Mouse (Mus musculus): ENCODE results near the gene Slc38a1. TPM values are rescaled to one million over a fixed set of nuclear protein-coding genes. Genes with fewer than 3 reads are reported as not detected.
"Not testable (repeated sequence)": the region's sequence is repeated elsewhere in the genome, so short reads cannot be mapped to it uniquely, and the experiment has no call there.

Slc38a1 gene
- polyA plus RNA-seq, 1 experiment from 2014 or later: 150 TPM

GRCm38 (mm10) chr15:96634670-96635405 is 7.9 kb downstream of the Slc38a1 start:
- H3K36me3 ChIP-seq (ENCODE audit: control insufficient read depth, insufficient read depth, low read length): peaks cover 31% of the 10 kb centered on the region
- no peaks in the 10 kb centered on the region for H3K27me3 ChIP-seq (ENCODE audit: control insufficient read depth, insufficient read depth, low read length)
- no peak for ATAC-seq (ENCODE audit: low FRiP score, low TSS enrichment)
- no peak for DNase-seq
- no peak overlapping the region for H3K4me2 ChIP-seq (ENCODE audit: low read length)
- H3K4me3 ChIP-seq (replicated peaks; ENCODE audit: low read depth, low read length): no peak overlapping the region
- H3K4me1 ChIP-seq (ENCODE audit: control insufficient read depth, insufficient read depth, low read length): peaks cover 17% of the 10 kb centered on the region
- H3K27ac ChIP-seq (replicated peaks; ENCODE audit: low read depth, low read length): no peak overlapping the region
- 93% methylated on average over 19 of the region's 19 CpGs for WGBS
- H3K9me3 ChIP-seq (ENCODE audit: control insufficient read depth, low read length): 0 out of 2 replicates have a peak, but pooled peaks cover 8% of the 10 kb centered on the region
- H3K9ac ChIP-seq (replicated peaks; ENCODE audit: low read length): no peak overlapping the region

- 0 out of 2 replicates have a peak, but pooled peaks cover 8% of the 10 kb centered on the region for H3K9me3 ChIP-seq (ENCODE audit: control insufficient read depth, low read length)
- H3K27ac ChIP-seq (replicated peaks; ENCODE audit: low read depth, low read length): no peak overlapping the region
- no peak overlapping the region for H3K9ac ChIP-seq (replicated peaks; ENCODE audit: low read length)
- WGBS: 95% methylated on average over 5 of the region's 5 CpGs
- ATAC-seq (ENCODE audit: low FRiP score, low TSS enrichment) (no peak), DNase-seq (no peak)
- H3K4me1 ChIP-seq (ENCODE audit: control insufficient read depth, insufficient read depth, low read length): no peaks in the 10 kb centered on the region; the same call in 1 of the 2 replicates
- H3K4me3 ChIP-seq (replicated peaks; ENCODE audit: low read depth, low read length): no peak overlapping the region
- peaks cover 26% of the 10 kb centered on the region for H3K36me3 ChIP-seq (ENCODE audit: control insufficient read depth, insufficient read depth, low read length)
- no peak overlapping the region for H3K4me2 ChIP-seq (ENCODE audit: low read length)
- H3K27me3 ChIP-seq (ENCODE audit: control insufficient read depth, insufficient read depth, low read length): no peaks in the 10 kb centered on the region
Measured at GRCm38 (mm10) chr15:96632201-96632600, 10.5 kb downstream of the Slc38a1 start.

- Histone ChIP-seq H3K9ac (replicated peaks; ENCODE audit: low read length) (no peak overlapping the region), H3K4me3 (replicated peaks; ENCODE audit: low read depth, low read length) (no peak overlapping the region), H3K36me3 (ENCODE audit: control insufficient read depth, insufficient read depth, low read length) (peaks cover 21% of the 10 kb centered on the region), H3K9me3 (ENCODE audit: control insufficient read depth, low read length) (0 out of 2 replicates have a peak, but pooled peaks cover 8% of the 10 kb centered on the region), H3K4me1 (ENCODE audit: control insufficient read depth, insufficient read depth, low read length) (no peaks in the 10 kb centered on the region), H3K27ac (replicated peaks; ENCODE audit: low read depth, low read length) (no peak overlapping the region), H3K27me3 (ENCODE audit: control insufficient read depth, insufficient read depth, low read length) (no peaks in the 10 kb centered on the region), H3K4me2 (ENCODE audit: low read length) (no peak overlapping the region)
- WGBS: 93% methylated on average over 13 of the region's 13 CpGs
- ATAC-seq (ENCODE audit: low FRiP score, low TSS enrichment) (no peak), DNase-seq (no peak)
Measured at GRCm38 (mm10) chr15:96631107-96631718, 11.5 kb downstream of the Slc38a1 start.

GRCm38 (mm10) chr15:96628256-96628655 is 14.5 kb downstream of the Slc38a1 start:
- DNase-seq (no peak), ATAC-seq (ENCODE audit: low FRiP score, low TSS enrichment) (no peak)
- no peaks in the 10 kb centered on the region for H3K9me3 ChIP-seq (ENCODE audit: control insufficient read depth, low read length)
- H3K9ac ChIP-seq (replicated peaks; ENCODE audit: low read length): no peak overlapping the region
- no peaks in the 10 kb centered on the region for H3K4me1 ChIP-seq (ENCODE audit: control insufficient read depth, insufficient read depth, low read length)
- no peak overlapping the region for H3K4me2 ChIP-seq (ENCODE audit: low read length)
- H3K27me3 ChIP-seq (ENCODE audit: control insufficient read depth, insufficient read depth, low read length): no peaks in the 10 kb centered on the region
- H3K4me3 ChIP-seq (replicated peaks; ENCODE audit: low read depth, low read length): no peak overlapping the region
- peaks cover 22% of the 10 kb centered on the region for H3K36me3 ChIP-seq (ENCODE audit: control insufficient read depth, insufficient read depth, low read length)
- WGBS: 97% methylated on average over 7 of the region's 7 CpGs
- no peak overlapping the region for H3K27ac ChIP-seq (replicated peaks; ENCODE audit: low read depth, low read length)

- H3K4me2 ChIP-seq (ENCODE audit: low read length): no peak overlapping the region
- H3K4me3 ChIP-seq (replicated peaks; ENCODE audit: low read depth, low read length): no peak overlapping the region
- H3K27me3 ChIP-seq (ENCODE audit: control insufficient read depth, insufficient read depth, low read length): no peaks in the 10 kb centered on the region
- no peak overlapping the region for H3K27ac ChIP-seq (replicated peaks; ENCODE audit: low read depth, low read length)
- ATAC-seq (ENCODE audit: low FRiP score, low TSS enrichment): no peak; the same call in 1 of the 2 replicates
- H3K4me1 ChIP-seq (ENCODE audit: control insufficient read depth, insufficient read depth, low read length): no peaks in the 10 kb centered on the region
- peak; percentile 44 for DNase-seq
- H3K9ac ChIP-seq (replicated peaks; ENCODE audit: low read length): no peak overlapping the region
- peaks cover 27% of the 10 kb centered on the region for H3K36me3 ChIP-seq (ENCODE audit: control insufficient read depth, insufficient read depth, low read length)
- WGBS: 76% methylated on average over 5 of the region's 5 CpGs
- no peaks in the 10 kb centered on the region for H3K9me3 ChIP-seq (ENCODE audit: control insufficient read depth, low read length)
Measured at GRCm38 (mm10) chr15:96626871-96627270, 15.8 kb downstream of the Slc38a1 start.

GRCm38 (mm10) chr15:96625012-96625411 is 17.7 kb downstream of the Slc38a1 start:
- not testable (repeated sequence) for H3K4me3 ChIP-seq (replicated peaks; ENCODE audit: low read depth, low read length); DNase-seq; H3K27ac ChIP-seq (replicated peaks; ENCODE audit: low read depth, low read length); H3K4me2 ChIP-seq (ENCODE audit: low read length); H3K9ac ChIP-seq (replicated peaks; ENCODE audit: low read length); ATAC-seq (ENCODE audit: low FRiP score, low TSS enrichment); H3K27me3 ChIP-seq (ENCODE audit: control insufficient read depth, insufficient read depth, low read length); H3K4me1 ChIP-seq (ENCODE audit: control insufficient read depth, insufficient read depth, low read length); H3K9me3 ChIP-seq (ENCODE audit: control insufficient read depth, low read length)
- 77% methylated on average over 9 of the region's 9 CpGs for WGBS
- peaks cover 40% of the 10 kb centered on the region for H3K36me3 ChIP-seq (ENCODE audit: control insufficient read depth, insufficient read depth, low read length)

GRCm38 (mm10) chr15:96622376-96622775 is 20.3 kb downstream of the Slc38a1 start:
- WGBS: 98% methylated on average over 7 of the region's 7 CpGs
- no peak overlapping the region for H3K9ac ChIP-seq (replicated peaks; ENCODE audit: low read length)
- no peak overlapping the region for H3K4me3 ChIP-seq (replicated peaks; ENCODE audit: low read depth, low read length)
- no peak overlapping the region for H3K4me2 ChIP-seq (ENCODE audit: low read length)
- no peaks in the 10 kb centered on the region for H3K4me1 ChIP-seq (ENCODE audit: control insufficient read depth, insufficient read depth, low read length)
- ATAC-seq (ENCODE audit: low FRiP score, low TSS enrichment) (no peak), DNase-seq (no peak)
- peaks cover 60% of the 10 kb centered on the region for H3K36me3 ChIP-seq (ENCODE audit: control insufficient read depth, insufficient read depth, low read length)
- no peak overlapping the region for H3K27ac ChIP-seq (replicated peaks; ENCODE audit: low read depth, low read length)
- H3K27me3 ChIP-seq (ENCODE audit: control insufficient read depth, insufficient read depth, low read length): no peaks in the 10 kb centered on the region
- H3K9me3 ChIP-seq (ENCODE audit: control insufficient read depth, low read length): no peaks in the 10 kb centered on the region

GRCm38 (mm10) chr15:96621686-96622085 is 21.0 kb downstream of the Slc38a1 start:
- H3K27me3 ChIP-seq (ENCODE audit: control insufficient read depth, insufficient read depth, low read length): no peaks in the 10 kb centered on the region
- no peak overlapping the region for H3K27ac ChIP-seq (replicated peaks; ENCODE audit: low read depth, low read length)
- no peaks in the 10 kb centered on the region for H3K4me1 ChIP-seq (ENCODE audit: control insufficient read depth, insufficient read depth, low read length)
- ATAC-seq (ENCODE audit: low FRiP score, low TSS enrichment) (no peak), DNase-seq (no peak)
- no peak overlapping the region for H3K9ac ChIP-seq (replicated peaks; ENCODE audit: low read length)
- H3K9me3 ChIP-seq (ENCODE audit: control insufficient read depth, low read length): no peaks in the 10 kb centered on the region
- H3K4me2 ChIP-seq (ENCODE audit: low read length): no peak overlapping the region
- H3K4me3 ChIP-seq (replicated peaks; ENCODE audit: low read depth, low read length): no peak overlapping the region
- peaks cover 67% of the 10 kb centered on the region for H3K36me3 ChIP-seq (ENCODE audit: control insufficient read depth, insufficient read depth, low read length)
- 95% methylated on average over 6 of the region's 6 CpGs for WGBS

GRCm38 (mm10) chr15:96617555-96617954 is 25.2 kb downstream of the Slc38a1 start:
- ATAC-seq (ENCODE audit: low FRiP score, low TSS enrichment) (no peak), DNase-seq (no peak)
- 97% methylated on average over 7 of the region's 7 CpGs for WGBS
- H3K36me3 ChIP-seq (ENCODE audit: control insufficient read depth, insufficient read depth, low read length): peaks cover 91% of the 10 kb centered on the region
- no peak overlapping the region for H3K9ac ChIP-seq (replicated peaks; ENCODE audit: low read length)
- no peak overlapping the region for H3K4me3 ChIP-seq (replicated peaks; ENCODE audit: low read depth, low read length)
- no peak overlapping the region for H3K27ac ChIP-seq (replicated peaks; ENCODE audit: low read depth, low read length)
- H3K9me3 ChIP-seq (ENCODE audit: control insufficient read depth, low read length): peaks cover 10% of the 10 kb centered on the region; the same call in 1 of the 2 replicates
- no peaks in the 10 kb centered on the region for H3K27me3 ChIP-seq (ENCODE audit: control insufficient read depth, insufficient read depth, low read length)
- no peak overlapping the region for H3K4me2 ChIP-seq (ENCODE audit: low read length)
- no peaks in the 10 kb centered on the region for H3K4me1 ChIP-seq (ENCODE audit: control insufficient read depth, insufficient read depth, low read length)

All from midbrain, embryonic 14.5 days (tissue).